Mouse (Mus musculus): ENCODE measurements around the gene Hist1h1e.
"Not testable (repeated sequence)": the region's sequence is repeated elsewhere in the genome, so short reads cannot be mapped to it uniquely, and the experiment has no call there.

DNA sequence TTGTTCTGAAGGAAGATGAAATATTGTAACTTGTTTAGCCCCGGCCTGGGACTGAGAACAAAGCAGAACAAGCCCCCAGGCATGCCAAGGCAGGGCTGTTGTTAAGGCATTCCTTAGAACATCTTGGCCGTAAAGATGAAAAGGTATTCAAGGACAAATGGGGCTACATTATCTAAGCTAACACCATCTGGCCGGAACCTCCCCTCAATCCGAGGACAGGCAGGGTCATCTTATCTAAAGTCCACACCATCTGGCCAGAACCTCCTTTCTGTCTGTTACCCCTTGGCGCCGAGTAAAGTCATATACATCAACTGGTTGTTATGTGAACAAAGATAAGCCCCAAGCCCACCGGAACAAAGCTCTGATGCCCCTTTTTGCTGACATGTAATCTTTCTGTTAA is 30.5 kb downstream of the Hist1h1e start:
- TF ChIP-seq CTCF (IDR thresholded peaks at IDR 0.05; ENCODE audit: extremely low read depth, insufficient read depth, insufficient read length, insufficient replicate concordance); POLR2A (IDR thresholded peaks at IDR 0.05; ENCODE audit: low read depth, low read length): not testable (repeated sequence)
